Mouse (Mus musculus) forebrain, embryonic 12.5 days (tissue): Measurements from ENCODE around the gene Ap5s1. TPM values are rescaled to one million over a fixed set of nuclear protein-coding genes. Genes with fewer than 3 reads are reported as not detected.
"Not testable (repeated sequence)": the region's sequence is repeated elsewhere in the genome, so short reads cannot be mapped to it uniquely, and the experiment has no call there.

Source experiments
- ATAC-seq: fragments of 200-750 bp; cut with Nextera tagmentation; 2 replicates; pipeline ENCODE4 v1.8.0; 2017; ENCODE audit warnings: moderate TSS enrichment; ENCODE audit not compliant: low FRiP score
- H3K27ac ChIP-seq: fragments of 300-500 bp; sonication (generic); 2 replicates; pipeline ENCODE4 v1.5.1; 2016; ENCODE audit warnings: mild to moderate bottlenecking
- H3K27me3 ChIP-seq: fragments of 300-500 bp; sonication (generic); 2 replicates; pipeline ENCODE4 v1.6.1; 2016; ENCODE audit warnings: mild to moderate bottlenecking
- H3K36me3 ChIP-seq: fragments of 300-500 bp; sonication (generic); replicated peaks from 2 replicates; pipeline ENCODE4 v1.6.1; 2016; ENCODE audit warnings: mild to moderate bottlenecking
- H3K4me1 ChIP-seq: fragments of 300-500 bp; sonication (generic); 2 replicates; pipeline ENCODE4 v1.6.1; 2016
- H3K4me2 ChIP-seq: fragments of 300-500 bp; sonication (generic); 2 replicates; pipeline ENCODE4 v1.6.1; 2016; ENCODE audit warnings: mild to moderate bottlenecking, moderate library complexity
- H3K4me3 ChIP-seq: fragments of 300-500 bp; sonication (generic); replicated peaks from 2 replicates; pipeline ENCODE4 v1.5.1; 2016; ENCODE audit warnings: mild to moderate bottlenecking
- H3K9ac ChIP-seq: fragments of 300-500 bp; sonication (generic); 2 replicates; pipeline ENCODE4 v1.6.1; 2016; ENCODE audit warnings: mild to moderate bottlenecking
- H3K9me3 ChIP-seq: fragments of 300-500 bp; sonication (generic); 2 replicates; pipeline ENCODE4 v1.6.1; 2016
- WGBS: fragments of 180-500 bp; shearing (Covaris S2); methylation state at CpG from one replicate; pipeline ENCODE4 v1.1.7; 2016; 5-methylcytosine and 5-hydroxymethylcytosine counted together
- polyA plus RNA-seq: library from polyadenylated mRNA; unstranded; fragments of >200 nt; fragmentation: Nextera tagmentation; extraction: Ambion mirVana; gene quantifications from 2 replicates; pipeline ENCODE4 v1.2.1, GENCODE M21; 2016

Gene Ap5s1
- polyA plus RNA-seq, 1 experiment from 2014 or later: 30.0 TPM

- peak overlapping the region; percentile 65 for H3K4me2 ChIP-seq
- peaks cover 13% of the 10 kb centered on the region for H3K4me1 ChIP-seq
- peak overlapping the region; percentile 64 for H3K9ac ChIP-seq
- no peaks in the 10 kb centered on the region for H3K9me3 ChIP-seq
- peak overlapping the region; percentile 88 for H3K27ac ChIP-seq
- peak overlapping the region; percentile 55 for H3K4me3 ChIP-seq
- peak; percentile 97 for ATAC-seq
- H3K36me3 ChIP-seq: peaks cover 14% of the 10 kb centered on the region; the same call in 1 of the 2 replicates
- H3K27me3 ChIP-seq: no peaks in the 10 kb centered on the region
- 2% methylated on average over 50 of the region's 50 CpGs for WGBS
Measured at GRCm38 (mm10) chr2:131209969-131210792, 3.3 kb downstream of the Ap5s1 start.

DNA sequence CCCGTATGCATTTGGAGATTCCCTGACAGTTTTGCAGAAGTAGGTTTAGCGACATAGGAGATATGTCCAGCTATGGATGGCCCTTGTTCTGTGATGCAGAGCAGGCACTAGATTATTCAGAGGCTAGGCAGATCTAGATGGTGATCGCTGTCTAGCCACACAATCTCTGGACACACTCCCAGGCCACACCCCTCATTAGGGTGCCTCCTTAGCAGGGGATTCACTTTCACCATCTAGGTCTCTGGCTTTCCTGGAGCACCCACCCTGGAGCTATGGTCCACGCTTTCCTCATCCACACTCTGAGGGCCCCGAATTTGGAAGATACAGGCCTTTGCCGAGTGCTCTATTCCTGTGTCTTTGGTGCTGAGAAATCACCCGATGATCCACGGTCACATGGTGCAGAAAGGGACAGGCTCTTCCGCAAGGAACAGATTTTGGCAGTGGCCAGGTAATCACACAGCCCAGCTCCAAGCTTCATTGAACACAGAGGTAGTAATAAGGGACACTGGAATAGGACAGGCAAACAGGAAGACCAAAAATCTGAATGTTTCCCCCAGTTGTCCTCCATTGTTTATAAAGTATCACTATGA, 4.2 kb downstream of the Ap5s1 start:
- Histone ChIP-seq H3K4me3 (peak overlapping the region; percentile 55), H3K36me3 (peaks cover 14% of the 10 kb centered on the region; the same call in 1 of the 2 replicates), H3K9ac (peak overlapping the region; percentile 64), H3K27ac (no peak overlapping the region), H3K4me1 (peaks cover 13% of the 10 kb centered on the region), H3K27me3 (no peaks in the 10 kb centered on the region), H3K4me2 (peak overlapping the region; percentile 65), H3K9me3 (no peaks in the 10 kb centered on the region)
- 75% methylated on average over 9 of the region's 9 CpGs for WGBS
- no peak for ATAC-seq

GRCm38 (mm10) chr2:131213773-131214172, 6.9 kb downstream of the Ap5s1 start:
- no peak overlapping the region for H3K27ac ChIP-seq
- H3K9me3 ChIP-seq: no peaks in the 10 kb centered on the region
- peaks cover 14% of the 10 kb centered on the region; the same call in 1 of the 2 replicates for H3K36me3 ChIP-seq
- peaks cover 13% of the 10 kb centered on the region for H3K4me1 ChIP-seq
- H3K4me2 ChIP-seq: no peak overlapping the region
- no peak overlapping the region for H3K9ac ChIP-seq
- ATAC-seq: no peak
- no peak overlapping the region for H3K4me3 ChIP-seq
- no peaks in the 10 kb centered on the region for H3K27me3 ChIP-seq
- WGBS: 86% methylated on average over 7 of the region's 7 CpGs

DNA sequence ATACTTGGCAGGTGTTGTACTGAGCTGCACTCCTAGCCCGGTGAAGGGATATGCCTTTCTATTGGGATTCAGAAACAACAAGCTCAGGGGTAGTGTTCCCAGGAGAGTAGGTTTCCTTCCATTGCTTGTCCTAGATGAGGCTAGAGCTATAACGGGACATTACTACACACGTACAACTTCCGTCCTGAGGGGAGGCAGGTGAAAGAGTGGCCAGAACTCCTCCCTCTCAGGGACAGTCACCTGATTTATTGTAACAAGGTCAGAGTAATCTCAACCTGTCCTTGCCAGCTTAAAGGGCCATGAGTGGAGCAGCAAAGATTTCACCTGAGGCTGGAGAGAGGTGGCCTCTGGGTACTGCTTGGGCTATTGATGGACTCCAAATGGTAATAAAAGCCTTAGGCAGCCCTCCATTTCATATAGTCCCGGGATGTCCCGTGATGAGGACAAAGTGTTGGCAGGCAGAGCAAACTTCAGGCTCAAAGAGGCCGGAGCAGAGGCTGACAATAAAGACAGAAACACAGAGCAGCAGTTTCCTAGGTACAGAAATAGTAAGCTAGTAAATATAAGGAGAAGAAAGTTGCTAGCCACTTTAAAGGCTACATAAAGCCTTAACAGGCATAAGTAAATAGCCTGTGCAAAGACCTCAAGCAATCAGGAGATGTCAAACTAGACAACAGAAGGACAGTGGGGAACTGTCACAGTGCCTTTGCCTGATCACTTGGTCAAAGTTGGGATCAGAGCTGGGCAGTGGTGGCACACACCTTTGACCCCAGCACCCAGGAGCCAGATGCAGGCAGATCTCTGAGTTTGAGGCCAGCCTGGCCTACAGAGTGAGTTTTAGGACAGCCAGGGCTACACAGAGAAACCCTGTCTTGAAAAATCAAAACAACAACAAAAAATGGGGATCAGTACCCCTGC, 9.3 kb downstream of the Ap5s1 start:
- Histone ChIP-seq H3K36me3 (peaks cover 14% of the 10 kb centered on the region; the same call in 1 of the 2 replicates), H3K4me2 (no peak overlapping the region)
- WGBS: 90% methylated on average over 7 of the region's 7 CpGs

GRCm38 (mm10) chr2:131220030-131220429, 13.2 kb downstream of the Ap5s1 start:
- Histone ChIP-seq H3K27ac (no peak overlapping the region), H3K4me3 (no peak overlapping the region), H3K9me3 (no peaks in the 10 kb centered on the region), H3K36me3 (no peaks in the 10 kb centered on the region), H3K9ac (no peak overlapping the region), H3K4me1 (no peaks in the 10 kb centered on the region), H3K4me2 (no peak overlapping the region), H3K27me3 (no peaks in the 10 kb centered on the region)
- ATAC-seq: no peak
- WGBS: 90% methylated on average over 4 of the region's 4 CpGs

More for the DNA sequence above, 9.3 kb downstream of the Ap5s1 start:
- no peak overlapping the region for H3K27ac ChIP-seq
- no peak for ATAC-seq
- no peak overlapping the region for H3K9ac ChIP-seq
- H3K27me3 ChIP-seq: no peaks in the 10 kb centered on the region
- no peaks in the 10 kb centered on the region for H3K9me3 ChIP-seq
- H3K4me1 ChIP-seq: peaks cover 2% of the 10 kb centered on the region
- no peak overlapping the region for H3K4me3 ChIP-seq

DNA sequence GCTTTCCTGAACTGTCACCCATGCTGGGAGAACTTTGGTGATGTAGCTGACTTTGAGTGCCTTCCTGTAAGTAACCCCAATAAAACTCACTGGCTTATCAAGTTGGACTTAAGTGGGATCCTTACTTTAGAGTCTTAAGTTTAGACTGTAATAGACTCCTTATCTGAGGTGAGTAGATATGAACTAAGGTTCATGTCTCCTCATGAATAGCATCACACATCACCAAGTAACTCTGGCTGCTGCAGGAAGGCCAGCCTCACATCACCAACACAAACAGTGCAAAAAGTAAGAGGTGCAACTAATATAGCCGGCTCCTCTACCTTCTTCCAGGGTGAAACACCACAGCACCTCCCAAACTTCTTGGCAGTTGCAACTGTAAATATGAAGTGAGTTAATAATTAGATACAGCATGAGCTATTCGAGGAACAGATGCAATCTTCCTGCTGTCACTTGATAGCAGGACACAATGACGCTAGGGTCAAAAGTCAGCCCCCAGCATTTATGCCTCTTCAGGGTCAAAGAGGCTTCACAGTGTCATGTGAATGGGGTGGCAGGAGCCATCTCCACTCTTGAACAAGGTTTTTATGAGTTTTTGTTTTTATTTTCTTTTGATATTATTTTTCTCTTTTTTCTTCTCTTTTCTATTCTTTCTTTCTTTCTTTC, 15.1 kb downstream of the Ap5s1 start:
- ATAC-seq: no peak
- H3K9me3 ChIP-seq: no peaks in the 10 kb centered on the region
- H3K27me3 ChIP-seq: no peaks in the 10 kb centered on the region
- H3K4me2 ChIP-seq: no peak overlapping the region
- 79% methylated on average over 3 of the region's 3 CpGs for WGBS
- H3K9ac ChIP-seq: no peak overlapping the region
- H3K4me3 ChIP-seq: no peak overlapping the region
- no peak overlapping the region for H3K27ac ChIP-seq
- H3K36me3 ChIP-seq: no peaks in the 10 kb centered on the region
- no peaks in the 10 kb centered on the region for H3K4me1 ChIP-seq

GRCm38 (mm10) chr2:131222562-131222961, 15.7 kb downstream of the Ap5s1 start:
- Histone ChIP-seq H3K27ac (no peak overlapping the region), H3K4me2 (no peak overlapping the region), H3K27me3 (no peaks in the 10 kb centered on the region), H3K4me1 (no peaks in the 10 kb centered on the region), H3K9ac (no peak overlapping the region), H3K36me3 (no peaks in the 10 kb centered on the region), H3K4me3 (no peak overlapping the region), H3K9me3 (no peaks in the 10 kb centered on the region)
- WGBS: 68% methylated on average over 5 of the region's 5 CpGs
- no peak for ATAC-seq

GRCm38 (mm10) chr2:131223569-131223968, 16.7 kb downstream of the Ap5s1 start:
- ATAC-seq: no peak
- H3K9ac ChIP-seq: no peak overlapping the region
- H3K27ac ChIP-seq: no peak overlapping the region
- H3K4me2 ChIP-seq: no peak overlapping the region
- no peaks in the 10 kb centered on the region for H3K4me1 ChIP-seq
- H3K4me3 ChIP-seq: no peak overlapping the region
- no peaks in the 10 kb centered on the region for H3K9me3 ChIP-seq
- 78% methylated on average over 1 of the region's 1 CpGs for WGBS
- H3K27me3 ChIP-seq: no peaks in the 10 kb centered on the region
- H3K36me3 ChIP-seq: no peaks in the 10 kb centered on the region

GRCm38 (mm10) chr2:131225178-131225577, 18.3 kb downstream of the Ap5s1 start:
- WGBS: 91% methylated on average over 6 of the region's 6 CpGs
- no peak overlapping the region for H3K4me2 ChIP-seq
- no peaks in the 10 kb centered on the region for H3K36me3 ChIP-seq
- H3K9me3 ChIP-seq: no peaks in the 10 kb centered on the region
- no peaks in the 10 kb centered on the region for H3K4me1 ChIP-seq
- no peak for ATAC-seq
- no peak overlapping the region for H3K27ac ChIP-seq
- no peak overlapping the region for H3K9ac ChIP-seq
- no peaks in the 10 kb centered on the region for H3K27me3 ChIP-seq
- H3K4me3 ChIP-seq: no peak overlapping the region

DNA sequence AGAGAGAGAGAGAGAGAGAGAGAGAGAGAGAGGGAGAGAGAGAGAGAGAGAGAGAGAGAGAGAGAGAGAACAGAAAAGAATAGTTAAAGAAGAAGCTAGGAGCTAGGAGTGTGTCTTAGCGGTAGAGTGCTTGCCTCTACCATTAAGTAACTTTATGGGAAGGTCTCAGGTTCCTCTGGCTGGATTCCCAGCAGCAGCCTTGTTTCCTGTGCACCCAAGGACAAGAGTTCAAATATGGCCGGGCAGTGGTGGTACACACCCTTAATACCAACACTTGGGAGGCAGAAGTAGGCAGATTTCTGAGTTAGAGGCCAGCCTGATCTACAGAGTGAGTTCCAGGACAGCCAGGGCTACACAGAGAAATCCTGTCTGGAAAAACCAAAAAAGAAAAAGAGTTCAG, 19.8 kb downstream of the Ap5s1 start:
- 88% methylated on average over 2 of the region's 2 CpGs for whole genome bisulfite sequencing
- H3K9ac ChIP-seq, H3K4me1 ChIP-seq, H3K27ac ChIP-seq, H3K9me3 ChIP-seq, H3K4me2 ChIP-seq, H3K36me3 ChIP-seq, H3K4me3 ChIP-seq, ATAC-seq, H3K27me3 ChIP-seq: not testable (repeated sequence)

DNA sequence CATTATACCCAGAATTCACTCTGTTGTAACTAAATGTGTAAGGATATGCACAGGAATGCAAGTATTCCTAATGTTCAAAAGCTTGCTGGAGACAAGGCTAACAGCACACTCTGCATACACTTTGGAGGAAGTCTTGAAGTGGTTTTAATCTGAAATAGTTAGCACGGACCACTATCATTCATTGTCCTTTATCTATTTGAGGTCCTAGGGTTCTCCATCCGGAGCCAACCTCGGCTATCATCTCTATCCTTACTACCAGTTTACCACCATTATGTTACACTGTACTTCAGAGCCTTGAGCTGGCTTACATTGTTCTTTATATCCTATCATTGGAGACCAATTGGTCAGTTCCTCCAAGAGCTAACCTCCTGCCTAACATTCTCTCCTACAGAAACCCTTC, 20.4 kb downstream of the Ap5s1 start:
- Histone ChIP-seq H3K4me1 (no peaks in the 10 kb centered on the region), H3K4me3 (no peak overlapping the region), H3K9me3 (no peaks in the 10 kb centered on the region), H3K4me2 (no peak overlapping the region), H3K27ac (no peak overlapping the region), H3K36me3 (no peaks in the 10 kb centered on the region), H3K9ac (no peak overlapping the region), H3K27me3 (no peaks in the 10 kb centered on the region)
- no peak for ATAC-seq
- 85% methylated on average over 3 of the region's 3 CpGs for WGBS

DNA sequence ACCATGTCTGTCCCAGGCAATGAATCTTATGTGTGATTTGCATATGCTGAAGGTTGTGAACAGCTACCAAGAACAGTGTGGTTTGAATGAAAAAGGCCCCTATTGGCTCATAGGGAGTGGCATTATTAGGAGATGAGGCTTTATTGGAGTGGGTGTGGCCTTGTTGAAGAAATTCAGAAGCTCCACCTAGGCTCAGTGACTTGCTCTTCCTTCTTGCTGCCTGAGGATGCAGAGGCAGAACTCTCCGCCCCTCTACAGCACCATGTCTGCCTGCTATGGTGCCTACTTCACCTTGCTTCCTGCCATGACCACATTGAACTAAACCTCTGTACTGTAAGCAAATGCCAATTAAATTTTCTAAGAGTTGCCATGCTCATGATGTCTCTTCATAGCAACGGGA, 25.7 kb downstream of the Ap5s1 start:
- WGBS: 91% methylated on average over 2 of the region's 2 CpGs

More for the DNA sequence above, 25.7 kb downstream of the Ap5s1 start:
- Histone ChIP-seq H3K9me3 (no peaks in the 10 kb centered on the region), H3K4me2 (no peak overlapping the region), H3K4me1 (peaks cover 22% of the 10 kb centered on the region), H3K27ac (no peak overlapping the region), H3K4me3 (no peak overlapping the region), H3K36me3 (no peaks in the 10 kb centered on the region), H3K27me3 (no peaks in the 10 kb centered on the region), H3K9ac (no peak overlapping the region)
- ATAC-seq: no peak
